Mouse (Mus musculus) lung, embryonic 16.5 days (tissue): Measurements from ENCODE around the gene Pkd1l1. TPM values are rescaled to one million over a fixed set of nuclear protein-coding genes. Genes with fewer than 3 reads are reported as not detected.
A peak's percentile ranks its signal among the peaks of the same experiment; 100 is the strongest.

Experiments
- ATAC-seq: fragments of 200-750 bp; cut with Nextera tagmentation; 2 replicates; pipeline ENCODE4 v1.8.0; 2017; ENCODE audit warnings: low read depth, mild to moderate bottlenecking, moderate library complexity
- H3K27ac ChIP-seq: fragments of 300-500 bp; sonication (generic); 2 replicates; pipeline ENCODE4 v1.5.1; 2014; ENCODE audit warnings: mild to moderate bottlenecking, control low read depth, low read length
- H3K27me3 ChIP-seq: fragments of 300-500 bp; sonication (generic); 2 replicates; pipeline ENCODE4 v1.6.1; 2014; ENCODE audit warnings: low read depth, low read length, mixed read lengths; ENCODE audit not compliant: control insufficient read depth, insufficient read depth
- H3K36me3 ChIP-seq: fragments of 300-500 bp; sonication (generic); 2 replicates; pipeline ENCODE4 v1.6.1; 2014; ENCODE audit warnings: low read length; ENCODE audit not compliant: control insufficient read depth, insufficient read depth
- H3K4me1 ChIP-seq: fragments of 300-500 bp; sonication (generic); replicated peaks from 2 replicates; pipeline ENCODE4 v1.6.1; 2014; ENCODE audit warnings: low read length, mixed read lengths; ENCODE audit not compliant: control insufficient read depth, insufficient read depth
- H3K4me2 ChIP-seq: fragments of 300-500 bp; sonication (generic); 2 replicates; pipeline ENCODE4 v1.6.1; 2014; ENCODE audit warnings: low read depth, low read length, control low read depth
- H3K4me3 ChIP-seq: fragments of 300-500 bp; sonication (generic); 2 replicates; pipeline ENCODE4 v1.5.1; 2014; ENCODE audit warnings: mild to moderate bottlenecking, low read length, control low read depth
- H3K9ac ChIP-seq: fragments of 300-500 bp; sonication (generic); 2 replicates; pipeline ENCODE4 v1.6.1; 2014; ENCODE audit warnings: low read length, control low read depth
- H3K9me3 ChIP-seq: fragments of 300-500 bp; sonication (generic); 2 replicates; pipeline ENCODE4 v1.6.1; 2016; ENCODE audit warnings: low read length; ENCODE audit not compliant: control insufficient read depth
- WGBS: fragments of 180-500 bp; shearing (Covaris S2); extraction: QIAGEN DNeasy Blood & Tissue Kit; methylation state at CpG from one replicate; pipeline ENCODE4 v1.1.7; 2014; 5-methylcytosine and 5-hydroxymethylcytosine counted together
- polyA plus RNA-seq: library from polyadenylated mRNA; unstranded; fragments of >200 nt; fragmentation: Nextera tagmentation; extraction: Ambion mirVana; gene quantifications from 2 replicates; pipeline ENCODE4 v1.2.1, GENCODE M21; 2015

Pkd1l1 gene
- polyA plus RNA-seq, 1 experiment from 2014 or later = 0.18 TPM

DNA sequence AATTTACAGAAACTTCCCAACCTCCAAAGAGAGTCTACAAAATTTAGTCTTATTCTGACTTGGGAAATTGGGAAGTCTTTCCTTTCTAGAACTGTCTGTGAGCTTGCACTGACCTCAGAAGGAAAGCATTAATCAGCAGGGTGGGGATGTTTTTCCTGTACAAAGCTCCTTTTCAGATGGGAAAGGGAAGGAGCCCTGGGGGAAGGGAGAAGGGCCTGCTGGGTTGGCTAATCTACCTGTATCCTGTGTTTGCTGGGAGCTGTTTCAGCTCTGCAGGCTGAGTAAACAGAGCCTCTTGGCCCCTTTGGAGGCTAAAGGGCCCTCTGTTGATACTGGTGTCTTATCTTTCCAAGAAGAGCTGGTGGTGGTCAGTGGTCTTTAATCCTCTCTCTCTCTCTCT is 13.0 kb upstream of the Pkd1l1 start:
- H3K27ac ChIP-seq = no peak overlapping the region
- ATAC-seq = peak; percentile 61
- H3K36me3 ChIP-seq = peaks cover 3% of the 10 kb centered on the region; the same call in 1 of the 2 replicates
- H3K9ac ChIP-seq = no peak overlapping the region
- peaks cover 8% of the 10 kb centered on the region for H3K4me1 ChIP-seq
- no peaks in the 10 kb centered on the region for H3K9me3 ChIP-seq
- H3K27me3 ChIP-seq = no peaks in the 10 kb centered on the region
- no peak overlapping the region for H3K4me3 ChIP-seq
- H3K4me2 ChIP-seq = no peak overlapping the region

DNA sequence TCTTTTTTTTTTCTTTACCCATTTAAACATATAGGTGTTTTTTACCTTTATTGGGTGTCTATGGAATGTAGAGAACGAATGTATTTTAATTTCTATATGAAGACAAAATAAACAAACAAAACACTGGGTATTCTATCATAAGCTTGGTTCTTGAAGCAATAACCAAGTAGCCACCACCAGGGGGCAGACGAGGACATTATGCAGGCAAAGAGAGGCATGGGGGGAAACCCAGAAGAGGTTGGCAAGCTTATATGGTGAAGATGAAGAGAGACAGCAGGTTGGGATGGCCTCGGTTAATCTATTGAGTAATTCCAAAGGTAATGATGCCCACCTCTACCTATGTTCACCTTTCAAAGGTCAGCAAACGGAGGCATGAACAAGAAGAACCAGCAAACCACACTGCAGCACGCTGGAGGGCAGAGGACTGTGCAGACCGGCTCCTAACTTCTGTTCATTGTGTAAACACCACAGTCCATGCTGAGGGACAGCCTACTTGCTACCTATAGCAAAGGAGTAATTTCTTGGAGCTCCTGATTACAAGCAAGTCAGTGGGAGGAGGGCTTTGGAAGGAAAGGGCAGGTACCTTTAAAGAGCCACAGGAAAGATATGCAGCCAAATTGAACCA is 10.3 kb upstream of the Pkd1l1 start:
- Histone ChIP-seq H3K9me3 (no peaks in the 10 kb centered on the region), H3K4me2 (no peak overlapping the region), H3K4me3 (no peak overlapping the region), H3K4me1 (peaks cover 8% of the 10 kb centered on the region), H3K9ac (no peak overlapping the region), H3K36me3 (no peaks in the 10 kb centered on the region), H3K27ac (no peak overlapping the region), H3K27me3 (no peaks in the 10 kb centered on the region)
- 26% methylated on average over 6 of the region's 6 CpGs for WGBS
- ATAC-seq = no peak

- Histone ChIP-seq H3K27me3 (no peaks in the 10 kb centered on the region), H3K4me2 (no peak overlapping the region), H3K4me1 (no peaks in the 10 kb centered on the region), H3K36me3 (no peaks in the 10 kb centered on the region), H3K27ac (no peak overlapping the region), H3K9me3 (no peaks in the 10 kb centered on the region), H3K4me3 (no peak overlapping the region), H3K9ac (no peak overlapping the region)
- no peak for ATAC-seq
- 84% methylated on average over 4 of the region's 4 CpGs for WGBS
These were observed 5.1 kb upstream of the Pkd1l1 start for GRCm38 (mm10) chr11:8978154-8978553.

- Histone ChIP-seq H3K27me3 (no peaks in the 10 kb centered on the region), H3K4me3 (no peak overlapping the region), H3K9ac (no peak overlapping the region), H3K36me3 (no peaks in the 10 kb centered on the region), H3K4me2 (no peak overlapping the region), H3K4me1 (no peaks in the 10 kb centered on the region), H3K9me3 (no peaks in the 10 kb centered on the region), H3K27ac (no peak overlapping the region)
- no peak for ATAC-seq
- WGBS = 73% methylated on average over 6 of the region's 6 CpGs
These were observed 973 bp downstream of the Pkd1l1 start for GRCm38 (mm10) chr11:8972093-8972492.

DNA sequence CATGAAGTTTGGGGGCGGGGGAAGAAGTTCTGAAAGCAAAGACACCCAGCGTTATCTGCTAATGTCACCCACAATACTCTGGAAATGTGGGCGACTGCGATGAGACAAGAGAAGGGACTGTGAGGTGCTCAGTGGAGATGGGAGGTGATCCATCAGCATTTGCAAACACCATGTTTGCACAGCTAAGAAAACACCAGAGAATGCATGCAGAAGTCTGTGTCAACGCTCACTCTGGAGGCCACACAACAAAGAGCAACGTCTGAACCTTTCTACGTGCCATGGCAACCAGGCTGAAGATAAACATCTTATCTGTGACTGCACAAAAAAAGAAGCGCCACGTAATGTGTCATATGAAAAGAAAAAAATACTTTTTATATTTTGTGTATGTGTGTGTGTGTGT is 2.6 kb downstream of the Pkd1l1 start:
- Histone ChIP-seq H3K9ac (no peak overlapping the region), H3K4me1 (no peaks in the 10 kb centered on the region), H3K36me3 (no peaks in the 10 kb centered on the region), H3K4me2 (no peak overlapping the region), H3K9me3 (no peaks in the 10 kb centered on the region), H3K27ac (no peak overlapping the region), H3K27me3 (no peaks in the 10 kb centered on the region), H3K4me3 (no peak overlapping the region)
- 31% methylated on average over 9 of the region's 9 CpGs for WGBS
- ATAC-seq = no peak

DNA sequence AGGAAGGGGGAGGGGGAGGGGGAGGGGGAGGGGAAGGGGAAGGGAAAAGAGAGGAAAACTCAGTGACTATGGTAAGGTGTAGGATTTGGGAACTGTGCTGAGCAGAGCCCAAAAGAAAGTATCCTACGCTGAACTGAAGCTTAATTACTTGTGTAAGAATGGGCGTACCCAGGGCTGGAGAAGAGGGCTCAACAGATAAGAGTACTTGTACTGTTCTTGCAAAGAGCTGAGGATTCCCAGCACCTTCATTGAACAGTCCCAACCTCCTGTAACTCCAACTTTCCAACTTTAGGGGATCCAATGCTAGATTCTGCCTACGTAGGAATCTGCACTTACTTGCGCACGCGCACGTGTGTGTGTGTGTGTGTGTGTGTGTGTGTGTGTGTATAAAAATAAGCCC is 5.0 kb downstream of the Pkd1l1 start:
- WGBS = 95% methylated on average over 7 of the region's 7 CpGs
- Histone ChIP-seq H3K27me3 (no peaks in the 10 kb centered on the region), H3K4me3 (no peak overlapping the region), H3K36me3 (no peaks in the 10 kb centered on the region), H3K4me2 (no peak overlapping the region), H3K9me3 (no peaks in the 10 kb centered on the region), H3K4me1 (no peaks in the 10 kb centered on the region), H3K9ac (no peak overlapping the region), H3K27ac (no peak overlapping the region)
- no peak for ATAC-seq

DNA sequence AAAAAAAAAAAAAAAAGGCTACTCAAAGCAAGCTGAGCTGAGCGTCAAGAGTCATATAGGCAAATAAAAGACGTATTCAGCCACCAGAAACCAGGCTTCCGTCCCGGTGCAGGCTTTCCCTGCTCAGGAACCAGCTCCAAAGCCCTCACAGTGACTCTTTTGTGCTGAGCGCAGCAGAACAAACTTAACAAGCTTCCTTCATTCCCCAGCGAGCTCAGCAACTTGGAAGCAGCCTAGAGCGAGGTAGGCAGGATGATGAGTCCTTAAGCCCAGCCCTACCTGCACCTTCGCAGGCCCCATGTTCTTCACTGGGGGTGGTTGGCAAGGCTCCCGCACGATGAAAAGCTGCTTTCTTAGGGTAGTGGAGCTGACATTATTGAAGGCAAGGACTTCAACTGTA is 14.5 kb downstream of the Pkd1l1 start:
- Histone ChIP-seq H3K4me1 (peaks cover 3% of the 10 kb centered on the region; the same call in 1 of the 2 replicates), H3K27ac (0 out of 2 replicates have a peak overlapping the region, but pooled peaks have one; percentile 4), H3K27me3 (no peaks in the 10 kb centered on the region), H3K36me3 (no peaks in the 10 kb centered on the region), H3K9ac (no peak overlapping the region), H3K4me3 (no peak overlapping the region), H3K9me3 (no peaks in the 10 kb centered on the region), H3K4me2 (no peak overlapping the region)
- WGBS = 47% methylated on average over 10 of the region's 10 CpGs
- peak; percentile 81 for ATAC-seq

DNA sequence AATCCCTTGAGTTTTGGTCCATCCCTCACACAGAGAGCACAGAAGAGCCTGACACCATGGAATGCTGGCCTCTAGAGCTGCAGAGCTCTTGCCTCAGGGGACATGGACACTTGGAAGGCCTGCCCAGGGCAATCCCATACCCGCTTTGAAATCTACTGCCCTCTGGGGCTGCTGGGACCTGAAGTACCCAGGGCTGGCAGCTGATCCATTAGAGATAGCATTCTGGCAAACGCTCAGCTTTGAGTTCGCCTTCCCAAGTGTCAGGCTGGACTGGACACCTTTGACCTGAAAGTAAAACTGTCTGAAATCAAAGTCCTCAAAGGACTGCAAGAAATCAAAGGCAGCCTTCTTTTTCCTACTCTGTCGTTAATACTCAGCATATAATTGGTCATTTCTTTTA is 15.0 kb downstream of the Pkd1l1 start:
- Histone ChIP-seq H3K4me2 (no peak overlapping the region), H3K27me3 (no peaks in the 10 kb centered on the region), H3K27ac (peak overlapping the region; percentile 82), H3K36me3 (no peaks in the 10 kb centered on the region), H3K9me3 (no peaks in the 10 kb centered on the region), H3K4me3 (no peak overlapping the region), H3K4me1 (peaks cover 3% of the 10 kb centered on the region; the same call in 1 of the 2 replicates), H3K9ac (peak overlapping the region; percentile 27; the same call in 1 of the 2 replicates)
- WGBS = 33% methylated on average over 4 of the region's 4 CpGs
- ATAC-seq = peak; percentile 44

- Histone ChIP-seq H3K27me3 (no peaks in the 10 kb centered on the region), H3K4me2 (no peak overlapping the region), H3K9ac (no peak overlapping the region), H3K36me3 (no peaks in the 10 kb centered on the region), H3K4me3 (no peak overlapping the region), H3K4me1 (peaks cover 3% of the 10 kb centered on the region; the same call in 1 of the 2 replicates), H3K9me3 (no peaks in the 10 kb centered on the region), H3K27ac (no peak overlapping the region)
- no peak for ATAC-seq
- 72% methylated on average over 6 of the region's 6 CpGs for WGBS
These were observed 16.0 kb downstream of the Pkd1l1 start for GRCm38 (mm10) chr11:8957023-8957422.

DNA sequence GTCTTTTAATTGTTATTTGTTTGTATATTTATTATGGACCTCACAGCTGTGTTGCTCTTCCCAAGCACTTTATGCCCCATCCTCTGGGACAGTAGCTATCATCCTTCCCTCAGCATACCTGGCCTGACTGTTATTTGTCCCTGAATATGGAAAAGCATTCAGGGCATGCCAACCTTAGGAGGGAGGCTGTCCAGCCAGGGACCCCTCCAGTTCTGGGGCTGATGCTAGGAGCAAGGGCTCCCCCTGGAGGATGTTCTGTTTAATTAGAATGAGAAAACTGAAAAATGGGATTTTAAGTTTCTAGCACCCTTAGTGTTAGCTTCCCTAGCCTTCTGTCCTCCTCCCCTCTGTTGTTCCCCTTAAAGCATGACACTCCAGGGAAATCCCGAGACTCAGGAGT is 17.4 kb downstream of the Pkd1l1 start:
- no peak overlapping the region for H3K9ac ChIP-seq
- no peaks in the 10 kb centered on the region for H3K9me3 ChIP-seq
- WGBS = 4% methylated on average over 1 of the region's 1 CpGs
- H3K27me3 ChIP-seq = no peaks in the 10 kb centered on the region
- no peak overlapping the region for H3K27ac ChIP-seq
- H3K4me3 ChIP-seq = no peak overlapping the region
- H3K36me3 ChIP-seq = no peaks in the 10 kb centered on the region
- peaks cover 4% of the 10 kb centered on the region for H3K4me1 ChIP-seq
- ATAC-seq = peak; percentile 17; the same call in 1 of the 2 replicates
- no peak overlapping the region for H3K4me2 ChIP-seq
